Mouse (Mus musculus): Measurements from ENCODE around the gene Acyp2. TPM values are rescaled to one million over a fixed set of nuclear protein-coding genes. Genes with fewer than 3 reads are reported as not detected.
A peak's percentile ranks its signal among the peaks of the same experiment; 100 is the strongest.

Acyp2 gene
- total RNA-seq, 2 experiments from 2014 or later: 139 to 144 TPM

GRCm38 (mm10) chr11:30580008-30580407 is 69.4 kb downstream of the Acyp2 start:
- DNase-seq (ENCODE audit: low spot score): no peak

GRCm38 (mm10) chr11:30578931-30579330 is 70.5 kb downstream of the Acyp2 start:
- no peak for DNase-seq (ENCODE audit: low spot score)

GRCm38 (mm10) chr11:30572790-30573395 is 76.5 kb downstream of the Acyp2 start:
- no peak for DNase-seq (ENCODE audit: low spot score)

- DNase-seq (ENCODE audit: low spot score): no peak
These were observed 78.8 kb downstream of the Acyp2 start for GRCm38 (mm10) chr11:30570568-30570967.

GRCm38 (mm10) chr11:30560215-30560614 is 89.2 kb downstream of the Acyp2 start:
- DNase-seq (ENCODE audit: low spot score): no peak

GRCm38 (mm10) chr11:30553408-30553807 is 96.0 kb downstream of the Acyp2 start:
- no peak for DNase-seq (ENCODE audit: low spot score)

GRCm38 (mm10) chr11:30517133-30517532 is 132.3 kb downstream of the Acyp2 start:
- peak; percentile 46 for DNase-seq (ENCODE audit: low spot score)

GRCm38 (mm10) chr11:30508178-30508577 is 141.2 kb downstream of the Acyp2 start:
- DNase-seq (ENCODE audit: low spot score): no peak

- DNase-seq (ENCODE audit: low spot score): no peak
These were observed 150.5 kb downstream of the Acyp2 start for GRCm38 (mm10) chr11:30498738-30499355.

- DNase-seq (ENCODE audit: low spot score): no peak
These were observed 152.2 kb downstream of the Acyp2 start for GRCm38 (mm10) chr11:30497151-30497550.

GRCm38 (mm10) chr11:30491515-30492260 is 157.7 kb downstream of the Acyp2 start:
- no peak for DNase-seq (ENCODE audit: low spot score)

GRCm38 (mm10) chr11:30488183-30488582 is 161.2 kb downstream of the Acyp2 start:
- no peak for DNase-seq (ENCODE audit: low spot score)

GRCm38 (mm10) chr11:30483286-30483685 is 166.1 kb downstream of the Acyp2 start:
- DNase-seq (ENCODE audit: low spot score): no peak

- peak; percentile 80 for DNase-seq (ENCODE audit: low spot score)
These were observed 177.4 kb downstream of the Acyp2 start, which contains the start of gene 4930505A04Rik for GRCm38 (mm10) chr11:30471751-30472593. Gene 4930505A04Rik, minus strand, starts transcription at chr11:30471827.

- no peak for DNase-seq (ENCODE audit: low spot score)
These were observed 178.2 kb downstream of the Acyp2 start for GRCm38 (mm10) chr11:30471187-30471586.

Other genes with a start within 250 kb of the Acyp2 start
- gene 4930505A04Rik, start 177.8 kb downstream of the Acyp2 start, total RNA-seq (2021): not detected
- gene Psme4, start 122.1 kb upstream of the Acyp2 start, total RNA-seq (2021): 100 to 1,000 TPM; 159 to 160 TPM
- gene Gpr75, start 235.8 kb upstream of the Acyp2 start, total RNA-seq (2021): under 1 TPM; 0.09 to 0.19 TPM
- gene Asb3, start 235.8 kb upstream of the Acyp2 start, total RNA-seq (2021): 1 to 10 TPM; 7.1 to 7.4 TPM